Mouse (Mus musculus) heart, postnatal 14 days (tissue): Measurements from ENCODE around the gene Gm14288. TPM values are rescaled to one million over a fixed set of nuclear protein-coding genes. Genes with fewer than 3 reads are reported as not detected.
"Not testable (repeated sequence)": the region's sequence is repeated elsewhere in the genome, so short reads cannot be mapped to it uniquely, and the experiment has no call there.

Source experiments
- DNase-seq, 2 experiments: peaks; one replicate each; pipeline ENCODE4 v3.0.0; 2021 to 2022
- intact Hi-C: fragments of 180-260 bp; cut with DNase I; formaldehyde crosslinking; loops from one replicate; pipeline ENCODE4 v1.15.1; 2025
- long read RNA-seq, 2 experiments: library from polyadenylated mRNA; stranded (forward); transcript quantifications; one replicate each; pipeline ENCODE4 v2.0.0; 2021
- total RNA-seq, 2 experiments: library from RNA; stranded (reverse); gene quantifications; 2 replicates each; pipeline ENCODE4 v1.2.3; 2021

The Gm14288 gene
- total RNA-seq, result 10 to 100 TPM; 14.7 to 14.8 TPM
- long read RNA-seq, experiment 1, partial matches to known transcripts, result 0 of 3 reads
- long read RNA-seq, experiment 1, other reads (novel, unspliced or antisense), result 0 of 3 reads
- long read RNA-seq, experiment 2, partial matches to known transcripts, result 0 of 2 reads
- long read RNA-seq, experiment 2, other reads (novel, unspliced or antisense), result 0 of 2 reads

GRCm38 (mm10) chr2:175800993-175801392 is at the start of gene Gm14288:
Gm14288 (minus strand) TSS chr2:175801093.
- intact Hi-C loops, DNase-seq: not testable (repeated sequence)

GRCm38 (mm10) chr2:175741237-175741636 is 59.7 kb downstream of the Gm14288 start, which contains the start of gene Gm2007:
Gm2007 (plus strand) TSS chr2:175741537.
- DNase-seq, intact Hi-C loops: not testable (repeated sequence)

Other genes starting within 250 kb of the Gm14288 start
- not detected for gene Gm11007, start 157.1 kb downstream of the Gm14288 start, total RNA-seq
- not detected for gene Zfp969, start 97.4 kb downstream of the Gm14288 start, total RNA-seq
- not detected for gene Gm2007, start 59.6 kb downstream of the Gm14288 start, total RNA-seq
- gene Gm6710, start 68.1 kb upstream of the Gm14288 start, total RNA-seq, result 10 to 100 TPM; 15.6 to 15.9 TPM
- gene Zfp966, start 130.0 kb upstream of the Gm14288 start, total RNA-seq, result 10 to 100 TPM; 10.2 to 11.2 TPM
- 10 to 100 TPM; 21.0 to 22.2 TPM for gene Gm2026, start 164.2 kb upstream of the Gm14288 start, total RNA-seq